Mouse (Mus musculus) megakaryocyte progenitor cell, adult 5-6 weeks (primary cell): Measurements from ENCODE around the gene Gm28041. TPM values are rescaled to one million over a fixed set of nuclear protein-coding genes. Genes with fewer than 3 reads are reported as not detected.
"Not testable (repeated sequence)": the region's sequence is repeated elsewhere in the genome, so short reads cannot be mapped to it uniquely, and the experiment has no call there.

Source experiments
- ATAC-seq: replicated peaks from 2 replicates; pipeline ENCODE4 v1.8.0; 2016; ENCODE audit warnings: mild to moderate bottlenecking, moderate TSS enrichment, inconsistent platforms; ENCODE audit not compliant: poor library complexity
- total RNA-seq, 2 experiments: library from RNA; stranded (forward) in 1 of 2; stranded (reverse) in 1 of 2; fragments of 157-497, 149-512 nt in 1 of 2; fragments of 200-1000 nt in 1 of 2; gene quantifications; 2 replicates each; pipeline versions ENCODE4 v1.2.3 to v1.2.4; 2015 to 2017

Gm28041 gene
- total RNA-seq (2015) (1.7 and 2.1 TPM in 2 replicates), total RNA-seq (2017) (1.00 and 1.2 TPM in 2 replicates)

DNA sequence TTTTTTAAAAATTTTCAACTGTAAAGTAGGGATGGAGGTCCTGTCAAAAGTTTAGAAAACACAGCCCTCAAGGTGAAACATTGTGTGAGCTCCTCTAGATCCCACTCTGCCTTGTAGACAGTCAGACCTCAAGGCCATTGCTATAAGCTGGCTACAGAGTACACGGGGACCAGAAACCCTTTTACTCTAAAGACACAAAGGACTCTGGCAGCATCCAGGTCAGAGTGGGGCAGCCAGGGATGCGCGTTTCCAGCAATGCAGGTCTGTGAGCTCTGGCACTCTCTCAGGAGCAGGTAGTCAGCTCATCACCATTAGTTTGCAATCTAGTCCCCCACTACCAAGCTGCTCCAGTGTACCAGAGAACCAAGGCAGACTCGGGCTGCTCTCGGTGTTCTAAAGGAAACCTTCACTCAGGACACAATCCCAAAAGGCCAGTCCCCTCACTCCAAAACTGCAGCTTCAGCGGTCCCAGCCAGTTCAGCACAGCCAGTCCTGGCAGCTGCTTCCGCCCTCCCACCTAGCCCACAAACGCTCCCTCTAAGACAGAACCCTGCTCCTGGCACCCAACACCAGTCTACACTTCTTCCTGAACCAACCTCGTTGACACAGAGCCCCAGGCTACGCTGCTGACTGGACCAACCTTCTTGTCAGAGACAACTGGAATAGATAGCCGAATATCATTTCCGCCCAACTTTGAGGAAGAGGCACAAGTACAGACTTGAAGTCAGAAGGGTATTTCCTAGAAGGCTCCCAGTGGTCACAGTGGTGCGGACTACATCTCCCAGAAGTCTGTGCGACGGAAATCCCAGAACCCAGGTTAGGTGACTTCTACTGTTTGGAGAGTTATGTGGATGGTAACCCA, at the start of gene Gm28041, which contains the start of gene Zfp456:
Gm28041 (minus strand) TSS at position 684 of the 862 bp plus-strand sequence.
Zfp456 (minus strand) TSS at position 761 of the 862 bp plus-strand sequence.
- ATAC-seq = peak; percentile 92

DNA sequence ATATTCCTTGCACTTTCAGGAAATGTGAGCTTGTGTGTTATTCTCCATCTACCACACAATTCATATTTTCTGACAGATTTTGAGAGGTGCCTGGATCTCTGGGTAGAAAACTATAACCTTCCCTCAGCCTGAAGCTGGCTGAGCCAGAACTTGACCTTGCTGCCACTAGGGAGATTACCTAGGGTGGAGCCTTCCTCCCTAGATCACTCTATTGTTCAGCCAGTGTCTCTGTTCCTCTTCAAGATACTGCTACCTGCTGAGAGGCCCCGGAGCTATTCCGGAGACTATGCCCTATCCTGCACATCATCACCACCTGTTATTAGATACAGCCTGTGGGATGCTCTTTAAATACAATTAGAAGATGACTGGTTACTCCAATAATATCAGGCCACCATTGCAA, 47.0 kb upstream of the Gm28041 start:
- ATAC-seq = not testable (repeated sequence)

DNA sequence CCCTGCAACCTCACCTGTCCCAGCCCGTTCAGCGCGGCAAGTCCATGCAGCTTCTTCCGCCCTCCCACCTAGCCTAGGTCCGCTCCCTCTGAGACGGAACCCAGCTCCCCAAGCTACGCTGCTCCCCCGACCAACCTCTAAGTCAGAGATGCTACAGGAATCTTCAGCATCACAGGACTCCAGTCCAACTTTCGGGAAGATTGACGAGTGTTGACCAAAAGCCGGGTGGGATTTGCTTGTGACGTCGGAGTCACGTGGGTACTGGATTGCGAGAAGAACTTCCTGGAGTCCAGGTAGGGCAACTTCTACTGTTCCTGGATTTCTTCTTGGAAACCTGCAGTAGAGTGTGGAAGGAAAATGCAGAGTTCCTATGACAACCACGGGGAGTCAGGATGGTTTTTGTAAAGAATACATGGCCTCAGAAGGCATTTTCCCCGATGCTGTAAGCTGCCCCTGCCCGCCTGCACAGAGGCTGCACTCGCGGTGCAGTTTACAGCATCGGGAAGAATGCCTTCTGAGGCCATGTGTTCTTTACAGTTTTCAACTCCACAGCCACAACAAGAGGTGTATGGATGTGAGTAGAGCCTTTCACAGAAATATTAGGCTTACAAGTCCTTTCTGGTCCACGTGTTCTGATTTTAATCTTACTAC, 45.8 kb upstream of the Gm28041 start, which contains the start of gene Zfp459:
Zfp459 (minus strand) TSS at position 212 of the 651 bp plus-strand sequence.
- peak; percentile 72 for ATAC-seq

DNA sequence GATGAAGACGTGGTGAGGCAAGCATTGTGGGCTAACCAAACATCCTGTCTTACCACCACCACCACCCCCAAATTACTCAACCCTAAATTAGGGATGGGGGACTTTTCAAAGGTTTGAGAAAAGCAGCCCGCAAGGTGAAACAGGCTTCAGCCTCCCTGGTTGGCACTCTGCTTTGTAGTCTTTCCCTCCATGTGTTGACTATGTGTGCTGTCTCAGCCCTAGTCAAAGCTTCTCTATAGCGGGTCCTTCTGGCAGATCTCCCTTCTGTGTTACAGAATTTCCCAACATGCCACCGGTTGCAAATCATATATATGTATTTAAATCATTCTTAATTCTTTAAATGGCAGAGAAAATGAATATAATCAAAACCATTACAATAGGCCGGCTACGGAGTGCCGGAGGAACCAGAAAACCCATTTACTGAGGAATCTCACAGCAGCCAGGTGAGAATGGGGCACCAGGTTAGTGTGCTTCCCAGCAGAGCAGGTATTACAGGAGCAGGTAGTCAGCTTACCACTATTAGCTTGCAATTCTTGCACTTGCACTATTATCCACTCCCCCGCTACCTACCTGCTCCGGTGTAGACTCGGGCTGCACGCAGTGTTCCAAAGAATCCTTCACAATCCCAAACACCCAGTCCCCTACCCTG, 45.1 kb upstream of the Gm28041 start:
- ATAC-seq = no peak; the same call in 1 of the 2 replicates

DNA sequence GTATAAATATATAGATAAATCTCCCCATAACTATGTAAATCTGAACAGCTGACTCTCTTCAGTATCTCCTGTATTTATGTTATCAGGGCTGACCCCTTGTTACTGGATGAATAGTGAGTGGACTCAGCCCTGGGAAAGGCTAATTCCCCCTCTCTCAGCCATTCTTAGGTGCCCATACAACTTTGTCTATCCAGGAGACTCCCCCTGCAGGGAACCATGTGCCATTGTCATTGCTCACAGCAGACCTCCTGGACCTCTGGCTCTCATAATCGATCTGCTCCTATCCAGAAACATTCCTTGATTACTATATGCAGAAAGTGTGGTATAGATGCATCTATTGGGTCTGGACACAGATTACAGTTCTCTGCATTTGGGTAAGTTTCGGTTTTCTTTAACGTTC, 41.3 kb upstream of the Gm28041 start:
- ATAC-seq = no peak; the same call in 1 of the 2 replicates

DNA sequence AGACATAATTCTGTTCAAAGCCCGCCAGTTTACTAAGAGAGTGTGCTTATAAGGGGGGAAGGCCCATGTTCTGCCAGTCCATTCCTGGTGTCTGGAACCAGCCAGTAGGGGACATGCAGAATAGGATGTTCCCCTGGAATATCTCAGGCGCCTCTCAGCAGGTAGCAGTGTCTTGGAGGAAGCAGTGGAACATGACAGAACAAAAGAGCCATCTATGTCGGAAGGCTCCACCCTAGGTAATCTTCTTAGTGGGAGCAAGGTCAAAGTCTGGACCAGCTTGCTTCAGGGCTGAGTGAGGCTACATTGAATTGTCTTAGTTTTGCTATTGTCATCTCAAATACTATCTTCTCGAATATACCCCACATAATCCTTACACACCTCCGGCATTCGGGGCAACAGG, 40.2 kb upstream of the Gm28041 start:
- no peak for ATAC-seq

DNA sequence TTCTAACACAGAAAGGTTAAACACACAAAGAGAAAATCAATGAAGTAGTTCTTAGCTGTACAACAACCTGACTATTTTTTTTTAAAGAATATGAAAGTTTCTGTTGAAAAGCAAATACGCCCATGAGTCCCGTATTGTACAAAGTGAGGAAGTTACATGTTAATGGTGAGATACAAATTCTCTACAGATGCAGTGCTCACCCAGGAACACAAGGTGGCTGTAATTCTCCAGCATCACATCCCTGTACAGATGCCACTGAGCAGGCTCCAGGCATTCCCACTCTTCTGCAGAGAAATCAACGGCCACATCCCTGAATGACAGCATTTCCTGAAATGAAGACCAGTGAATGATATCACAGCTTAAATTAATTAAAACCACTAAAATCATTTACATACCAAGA, 38.1 kb upstream of the Gm28041 start:
- ATAC-seq = peak; percentile 71

DNA sequence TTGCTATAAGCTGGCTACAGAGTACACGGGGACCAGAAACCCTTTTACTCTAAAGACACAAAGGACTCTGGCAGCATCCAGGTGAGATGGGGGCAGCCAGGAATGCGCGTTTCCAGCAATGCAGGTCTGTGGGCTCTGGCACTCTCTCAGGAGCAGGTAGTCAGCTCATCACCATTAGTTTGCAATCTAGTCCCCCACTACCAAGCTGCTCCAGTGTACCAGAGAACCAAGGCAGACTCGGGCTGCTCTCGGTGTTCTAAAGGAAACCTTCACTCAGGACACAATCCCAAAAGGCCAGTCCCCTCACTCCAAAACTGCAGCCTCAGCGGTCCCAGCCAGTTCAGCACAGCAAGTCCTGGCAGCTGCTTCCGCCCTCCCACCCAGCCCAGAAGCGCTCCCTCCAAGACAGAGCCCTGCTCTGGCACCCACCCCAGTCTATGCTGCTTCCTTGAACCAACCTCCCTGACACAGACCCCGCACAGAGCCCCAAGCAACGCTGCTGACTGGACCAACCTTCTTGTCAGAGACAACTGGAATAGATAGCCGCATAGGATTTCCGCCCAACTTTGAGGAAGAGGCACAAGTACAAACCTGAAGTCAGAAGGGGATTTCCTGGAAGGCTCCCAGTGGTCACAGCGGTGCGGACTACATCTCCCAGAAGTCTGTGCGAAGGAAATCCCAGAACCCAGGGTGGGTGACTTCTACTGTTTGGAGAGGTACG, 23.8 kb upstream of the Gm28041 start, which contains the start of gene Zfp429:
Zfp429 (minus strand) TSS at position 637 of the 721 bp plus-strand sequence.
- ATAC-seq = peak; percentile 98

DNA sequence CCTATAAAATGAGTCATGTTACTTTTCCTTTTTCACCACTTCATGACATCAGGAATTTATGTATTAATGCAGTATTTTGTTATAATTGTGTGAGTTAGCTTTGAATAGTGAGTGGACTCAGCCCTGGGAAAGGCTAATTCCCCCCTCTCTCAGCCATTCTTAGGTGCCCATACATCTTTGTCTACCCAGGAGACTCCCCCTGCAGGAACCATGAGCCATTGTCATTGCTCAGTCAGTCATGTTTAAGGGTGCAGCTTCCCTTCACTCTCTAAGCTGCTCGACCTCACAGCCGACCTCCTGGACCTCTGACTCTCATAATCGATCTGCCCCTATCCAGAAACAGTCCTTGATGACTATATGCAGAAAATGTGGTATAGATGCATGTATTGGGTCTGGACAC, 722 bp upstream of the Gm28041 start:
- ATAC-seq = peak; percentile 71

DNA sequence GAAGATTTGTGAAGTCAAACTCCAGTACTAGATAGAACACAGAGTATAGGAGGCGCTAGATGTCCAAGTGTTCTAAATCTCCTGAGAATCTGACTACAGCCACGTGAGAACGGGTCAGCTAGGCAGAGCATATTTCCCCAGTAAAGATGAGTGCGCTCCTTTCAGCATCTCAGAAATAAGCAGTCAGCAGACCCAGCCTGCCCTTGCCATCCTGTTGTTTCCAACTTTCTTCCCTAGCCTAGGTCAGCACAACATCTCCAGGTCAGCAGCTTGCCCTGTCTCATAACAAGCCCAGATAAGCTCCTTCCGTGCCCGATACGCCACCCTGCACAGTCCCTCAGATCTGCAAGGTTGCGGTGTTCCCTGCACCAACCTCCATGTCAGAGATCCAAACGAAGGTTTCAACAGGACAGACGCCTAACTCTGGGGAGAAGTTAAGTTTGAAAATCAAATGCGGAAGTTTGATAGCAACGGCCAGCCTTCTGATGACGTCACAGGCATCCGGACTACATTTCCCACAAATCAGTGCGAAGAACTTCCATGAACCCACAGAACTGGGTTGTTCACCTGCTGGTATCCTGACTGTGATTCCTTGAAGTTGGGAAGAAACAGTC, 15.3 kb downstream of the Gm28041 start, which contains the start of the genes Gm28044 and Zfp953:
Gm28044 (minus strand) TSS at position 406 of the 614 bp plus-strand sequence.
Zfp953 (minus strand) TSS at position 475 of the 614 bp plus-strand sequence.
- peak; percentile 94 for ATAC-seq

DNA sequence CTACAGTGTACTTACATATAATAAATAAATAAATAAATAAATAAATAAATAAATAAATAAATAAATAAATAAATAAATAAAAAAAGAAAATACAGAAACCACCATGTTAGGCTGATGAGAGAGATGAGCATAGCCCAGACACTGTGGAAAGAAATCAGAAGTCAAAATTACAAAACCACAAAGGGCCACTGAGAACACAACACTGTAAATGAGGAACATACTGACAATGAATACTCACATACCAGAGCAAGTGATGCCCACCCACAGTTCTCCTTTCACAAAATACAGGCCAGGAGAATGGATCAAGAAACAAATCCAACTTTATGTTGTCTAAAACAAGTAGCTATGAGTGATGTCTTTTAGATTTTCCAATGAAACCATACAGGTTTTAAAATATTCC, 23.7 kb downstream of the Gm28041 start:
- ATAC-seq = peak; percentile 72

DNA sequence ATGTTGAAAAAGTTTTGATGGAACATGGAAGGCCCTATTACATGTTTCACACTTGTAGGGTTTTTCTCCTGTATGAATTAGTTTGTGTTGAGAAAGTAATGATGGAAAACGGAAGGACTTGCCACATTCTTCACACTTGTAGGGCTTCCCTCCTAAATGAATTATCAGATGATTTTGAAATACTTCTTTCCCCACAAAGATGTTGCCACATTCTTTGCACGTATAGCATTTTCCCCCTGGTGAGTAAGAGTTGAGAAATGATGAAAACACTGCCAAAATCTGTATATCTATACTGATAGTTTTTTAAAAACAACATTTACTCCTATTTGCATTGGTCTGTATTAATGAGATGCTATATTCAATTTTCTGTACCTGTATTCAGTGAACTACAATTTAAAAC, 32.1 kb downstream of the Gm28041 start:
- ATAC-seq = peak; percentile 89

DNA sequence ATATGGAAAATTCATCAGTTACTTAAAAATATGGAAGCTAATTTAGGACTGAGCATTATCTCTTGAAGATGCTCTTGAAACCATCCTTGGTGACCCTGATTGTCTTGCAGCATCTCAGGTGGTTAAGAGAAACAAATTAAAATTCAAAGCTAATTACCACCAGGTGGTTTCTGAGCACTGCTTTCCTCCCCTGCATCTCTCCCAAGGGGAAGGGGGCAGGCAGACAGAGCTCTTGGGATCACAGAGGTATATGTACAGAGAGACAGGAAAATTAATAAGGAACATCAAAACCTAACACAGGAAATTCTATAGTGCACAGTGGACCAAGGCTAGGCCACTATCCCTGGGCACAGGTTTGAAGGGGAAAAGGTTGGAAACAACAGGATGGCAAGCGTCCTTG, 42.7 kb downstream of the Gm28041 start:
- peak; percentile 15; the same call in 1 of the 2 replicates for ATAC-seq

DNA sequence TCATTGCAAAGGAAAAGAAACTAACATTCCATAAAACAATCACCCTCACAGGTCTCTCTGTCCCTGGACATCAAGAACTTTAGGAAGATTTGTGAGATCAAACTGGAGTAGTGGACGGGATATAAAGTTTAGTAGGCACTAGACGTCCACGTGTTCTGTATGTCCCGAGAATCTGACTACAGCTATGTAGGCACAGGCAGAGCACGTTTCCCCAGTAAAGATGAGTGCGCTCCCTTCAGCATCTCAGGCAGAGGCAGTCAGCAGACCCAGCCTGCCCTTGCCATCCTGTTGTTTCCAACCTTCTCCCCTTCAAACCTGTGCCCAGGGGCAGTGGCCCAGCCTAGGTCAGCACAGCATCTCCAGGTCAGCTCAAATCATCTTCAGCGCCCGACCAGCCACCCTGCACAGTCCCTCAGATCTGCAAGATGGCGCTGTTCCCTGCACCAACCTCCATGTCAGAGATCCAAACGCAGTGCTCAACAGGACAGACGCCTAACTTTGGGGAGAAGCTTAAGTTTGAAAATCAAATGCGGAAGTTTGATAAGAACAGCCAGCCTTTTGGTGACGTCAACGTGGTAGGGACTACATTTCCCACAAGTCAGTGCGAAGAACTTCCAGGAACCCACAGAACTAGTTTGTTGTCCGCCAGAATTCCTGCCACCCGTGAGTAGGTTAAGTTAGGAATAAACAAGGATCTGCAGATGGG, 43.4 kb downstream of the Gm28041 start, which contains the start of gene Zfp595:
Zfp595 (minus strand) TSS at position 552 of the 706 bp plus-strand sequence.
- ATAC-seq = peak; percentile 96

DNA sequence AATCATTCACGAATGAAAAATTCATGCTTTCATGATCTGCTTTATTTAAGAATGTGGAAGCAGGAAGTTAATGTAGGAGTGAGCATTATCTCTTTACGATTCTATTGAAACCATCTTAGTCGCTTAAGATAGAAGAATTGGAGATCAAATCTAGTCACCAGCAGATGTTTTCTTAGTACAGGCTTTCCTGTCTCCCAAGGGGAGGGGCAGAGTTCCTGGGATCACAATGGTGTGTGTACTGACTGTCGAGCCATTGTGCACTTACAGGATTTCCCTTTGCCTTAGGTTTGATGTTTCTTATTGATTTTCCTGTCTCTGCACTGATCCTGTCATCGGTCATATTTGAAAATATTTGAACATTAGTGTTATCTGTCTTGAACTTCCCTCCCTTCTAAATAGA, 68.8 kb downstream of the Gm28041 start:
- ATAC-seq = peak; percentile 7

DNA sequence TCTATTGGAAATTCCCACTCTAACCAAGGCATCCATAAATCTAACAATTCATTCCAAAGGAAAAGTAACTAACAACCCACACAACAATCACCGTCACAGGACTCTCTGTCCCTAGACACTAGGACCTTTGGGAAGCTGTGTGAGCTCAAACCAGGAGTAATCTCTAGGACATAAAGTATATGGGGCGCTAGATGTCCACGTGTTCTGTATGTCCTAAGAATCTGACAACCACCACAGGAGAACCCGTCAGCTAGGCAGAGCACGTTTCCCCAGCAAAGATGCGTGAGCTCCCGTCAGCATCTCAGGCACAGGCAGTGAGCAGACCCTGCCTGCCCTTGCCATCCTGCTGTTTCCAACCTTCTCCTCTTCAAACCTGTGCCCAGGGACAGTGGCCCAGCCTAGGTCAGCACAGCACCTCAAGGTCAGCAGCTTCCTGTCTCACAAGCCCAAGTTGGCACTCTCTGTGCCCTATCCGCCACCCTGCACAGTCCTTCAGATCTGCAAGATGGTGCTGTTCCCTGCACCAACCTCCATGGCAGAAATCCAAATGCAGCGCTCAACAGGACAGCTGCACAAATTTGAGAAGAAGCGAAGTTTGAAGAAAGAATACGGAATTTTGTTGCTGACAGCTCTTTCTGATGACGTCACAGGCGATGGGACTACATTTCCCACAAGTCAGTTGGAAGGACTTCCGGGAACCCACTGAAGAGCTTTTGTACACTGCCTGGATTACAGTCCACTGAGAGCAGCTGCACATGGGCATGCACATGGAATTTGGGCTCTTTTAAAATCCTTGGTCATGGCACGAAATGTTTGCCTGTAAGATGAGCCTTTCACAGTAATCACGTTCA, 69.5 kb downstream of the Gm28041 start, which contains the start of gene Zfp457:
Zfp457 (minus strand) TSS at position 664 of the 851 bp plus-strand sequence.
- peak; percentile 97 for ATAC-seq
